Mouse (Mus musculus) stomach, embryonic 16.5 days (tissue): Measurements from ENCODE around the gene Map3k20. TPM values are rescaled to one million over a fixed set of nuclear protein-coding genes. Genes with fewer than 3 reads are reported as not detected.

Source experiments
- ATAC-seq: fragments of 200-750 bp; cut with Nextera tagmentation; 2 replicates; pipeline ENCODE4 v1.8.0; 2017; ENCODE audit warnings: moderate number of reproducible peaks, moderate TSS enrichment; ENCODE audit not compliant: insufficient read depth, low FRiP score
- H3K27ac ChIP-seq: fragments of 300-500 bp; sonication (generic); 2 replicates; pipeline ENCODE4 v1.5.1; 2014; ENCODE audit warnings: low read length
- H3K27me3 ChIP-seq: fragments of 300-500 bp; sonication (generic); 2 replicates; pipeline ENCODE4 v1.6.1; 2014; ENCODE audit warnings: low read length, control low read depth, mixed read lengths; ENCODE audit not compliant: control insufficient read depth, insufficient read depth
- H3K36me3 ChIP-seq: fragments of 300-500 bp; sonication (generic); 2 replicates; pipeline ENCODE4 v1.6.1; 2014; ENCODE audit warnings: low read length; ENCODE audit not compliant: control insufficient read depth, insufficient read depth
- H3K4me1 ChIP-seq: fragments of 300-500 bp; sonication (generic); 2 replicates; pipeline ENCODE4 v1.6.1; 2014; ENCODE audit warnings: low read length, control low read depth, mixed read lengths; ENCODE audit not compliant: control insufficient read depth, insufficient read depth
- H3K4me2 ChIP-seq: fragments of 300-500 bp; sonication (generic); 2 replicates; pipeline ENCODE4 v1.6.1; 2014; ENCODE audit warnings: low read depth, low read length, mixed read lengths
- H3K4me3 ChIP-seq: fragments of 300-500 bp; sonication (generic); replicated peaks from 2 replicates; pipeline ENCODE4 v1.5.1; 2014; ENCODE audit warnings: mild to moderate bottlenecking, low read length
- H3K9ac ChIP-seq: fragments of 300-500 bp; sonication (generic); 2 replicates; pipeline ENCODE4 v1.6.1; 2014; ENCODE audit warnings: low read length
- H3K9me3 ChIP-seq: fragments of 300-500 bp; sonication (generic); replicated peaks from 2 replicates; pipeline ENCODE4 v1.6.1; 2016; ENCODE audit warnings: low read length, control low read depth; ENCODE audit not compliant: control insufficient read depth
- WGBS: fragments of 180-500 bp; shearing (Covaris S2); extraction: QIAGEN DNeasy Blood & Tissue Kit; methylation state at CpG from one replicate; pipeline ENCODE4 v1.1.7; 2014; 5-methylcytosine and 5-hydroxymethylcytosine counted together
- polyA plus RNA-seq: library from polyadenylated mRNA; unstranded; fragments of >200 nt; fragmentation: Nextera tagmentation; extraction: Ambion mirVana; gene quantifications from 2 replicates; pipeline ENCODE4 v1.2.1, GENCODE M21; 2015

The Map3k20 gene
- polyA plus RNA-seq, 1 experiment from 2014 or later = 24.6 TPM

DNA sequence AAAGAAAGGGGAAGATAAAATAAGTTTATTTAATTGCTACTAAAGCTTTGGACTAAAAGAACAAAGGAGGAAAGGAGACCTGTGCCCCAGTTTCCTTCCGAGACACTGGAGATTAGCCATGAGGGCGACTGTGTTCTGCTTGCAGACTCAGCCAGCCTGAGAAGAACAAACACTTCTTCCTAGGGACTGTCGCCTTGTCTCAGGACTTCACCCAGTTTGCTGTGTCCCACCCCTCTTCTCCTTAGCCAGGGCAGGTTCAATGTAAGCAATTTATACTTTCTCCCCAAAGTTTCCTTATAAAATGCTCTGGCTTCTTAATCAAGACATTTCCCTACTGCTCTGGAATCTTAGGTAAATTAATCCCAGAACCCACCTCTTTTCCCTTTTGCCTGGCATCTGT lies 168.1 kb downstream of the Map3k20 start:
- no peaks in the 10 kb centered on the region for H3K9me3 ChIP-seq
- H3K4me2 ChIP-seq = no peak overlapping the region
- no peaks in the 10 kb centered on the region for H3K27me3 ChIP-seq
- WGBS = 36% methylated on average over 3 of the region's 3 CpGs
- ATAC-seq = no peak
- no peak overlapping the region for H3K9ac ChIP-seq
- H3K4me1 ChIP-seq = peaks cover 6% of the 10 kb centered on the region; the same call in 1 of the 2 replicates
- no peaks in the 10 kb centered on the region for H3K36me3 ChIP-seq
- no peak overlapping the region for H3K4me3 ChIP-seq
- H3K27ac ChIP-seq = no peak overlapping the region

GRCm38 (mm10) chr2:72456189-72456588 lies 170.8 kb downstream of the Map3k20 start:
- no peaks in the 10 kb centered on the region for H3K36me3 ChIP-seq
- H3K4me3 ChIP-seq = no peak overlapping the region
- H3K4me2 ChIP-seq = no peak overlapping the region
- H3K9ac ChIP-seq = no peak overlapping the region
- no peaks in the 10 kb centered on the region for H3K27me3 ChIP-seq
- no peak overlapping the region for H3K27ac ChIP-seq
- WGBS = 69% methylated on average over 1 of the region's 1 CpGs
- ATAC-seq = no peak
- no peaks in the 10 kb centered on the region for H3K9me3 ChIP-seq
- peaks cover 6% of the 10 kb centered on the region; the same call in 1 of the 2 replicates for H3K4me1 ChIP-seq

- no peaks in the 10 kb centered on the region for H3K27me3 ChIP-seq
- H3K4me1 ChIP-seq = 0 out of 2 replicates have a peak, but pooled peaks cover 5% of the 10 kb centered on the region
- 57% methylated on average over 7 of the region's 7 CpGs for WGBS
- H3K36me3 ChIP-seq = no peaks in the 10 kb centered on the region
- no peaks in the 10 kb centered on the region for H3K9me3 ChIP-seq
- ATAC-seq = no peak
- H3K4me3 ChIP-seq = no peak overlapping the region
- H3K4me2 ChIP-seq = no peak overlapping the region
- H3K9ac ChIP-seq = no peak overlapping the region
- no peak overlapping the region for H3K27ac ChIP-seq
Measured at GRCm38 (mm10) chr2:72464376-72465014, 179.1 kb downstream of the Map3k20 start.

GRCm38 (mm10) chr2:72467604-72468003 lies 182.2 kb downstream of the Map3k20 start:
- Histone ChIP-seq H3K4me2 (no peak overlapping the region), H3K27ac (no peak overlapping the region), H3K9ac (no peak overlapping the region), H3K36me3 (no peaks in the 10 kb centered on the region), H3K4me3 (no peak overlapping the region), H3K27me3 (no peaks in the 10 kb centered on the region), H3K9me3 (no peaks in the 10 kb centered on the region), H3K4me1 (0 out of 2 replicates have a peak, but pooled peaks cover 5% of the 10 kb centered on the region)
- ATAC-seq = no peak; the same call in 1 of the 2 replicates
- 57% methylated on average over 1 of the region's 1 CpGs for WGBS

- Histone ChIP-seq H3K4me2 (no peak overlapping the region), H3K4me1 (peaks cover 11% of the 10 kb centered on the region; the same call in 1 of the 2 replicates), H3K9ac (no peak overlapping the region), H3K36me3 (no peaks in the 10 kb centered on the region), H3K27me3 (no peaks in the 10 kb centered on the region), H3K27ac (no peak overlapping the region), H3K9me3 (no peaks in the 10 kb centered on the region), H3K4me3 (no peak overlapping the region)
- 61% methylated on average over 16 of the region's 16 CpGs for WGBS
- no peak for ATAC-seq
Measured at GRCm38 (mm10) chr2:72471415-72472070, 186.1 kb downstream of the Map3k20 start.

DNA sequence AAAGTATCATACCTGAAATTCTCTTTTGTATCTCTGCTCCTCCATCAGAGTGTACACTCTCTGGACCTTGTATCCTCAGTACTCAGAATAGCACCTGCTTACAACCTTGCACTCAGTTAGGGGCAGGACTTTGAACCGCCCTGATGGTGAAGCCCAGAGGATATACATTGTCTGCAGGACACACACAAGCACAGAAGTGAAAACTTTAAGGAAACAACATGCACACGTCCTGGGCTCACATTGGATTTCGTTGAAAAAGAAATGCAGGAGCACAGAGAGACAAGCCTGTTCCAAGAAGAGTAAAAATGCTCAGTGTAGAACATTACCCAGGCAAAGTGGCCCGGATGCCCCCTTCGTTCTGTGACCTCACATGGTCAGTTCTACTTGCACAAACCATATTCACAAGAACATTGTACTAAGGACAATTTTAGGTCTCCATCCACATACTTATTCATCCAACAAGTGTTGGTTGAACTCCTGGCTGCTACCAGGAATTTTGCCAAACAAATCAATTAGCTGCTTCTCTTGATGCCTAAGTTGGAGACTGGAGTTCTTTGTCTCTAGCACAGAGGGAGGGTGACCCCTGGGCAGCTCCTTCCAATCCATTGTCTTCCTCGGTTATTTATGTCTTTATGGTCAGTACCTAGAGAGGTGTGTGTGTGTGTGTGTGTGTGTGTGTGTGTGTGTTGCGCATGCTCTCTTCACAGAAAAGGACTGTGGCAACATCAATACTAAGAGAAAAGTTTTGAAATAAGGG lies 189.3 kb downstream of the Map3k20 start:
- Histone ChIP-seq H3K9ac (no peak overlapping the region), H3K4me1 (peaks cover 25% of the 10 kb centered on the region), H3K27ac (no peak overlapping the region), H3K4me3 (no peak overlapping the region), H3K36me3 (no peaks in the 10 kb centered on the region; the same call in 1 of the 2 replicates), H3K27me3 (no peaks in the 10 kb centered on the region), H3K9me3 (no peaks in the 10 kb centered on the region), H3K4me2 (peak overlapping the region; percentile 88)
- ATAC-seq = no peak
- WGBS = 39% methylated on average over 7 of the region's 7 CpGs

- Histone ChIP-seq H3K4me2 (peak overlapping the region; percentile 88), H3K27ac (peak overlapping the region; percentile 88), H3K36me3 (peaks cover 5% of the 10 kb centered on the region; the same call in 1 of the 2 replicates), H3K4me3 (peak overlapping the region; percentile 96), H3K27me3 (no peaks in the 10 kb centered on the region), H3K9me3 (no peaks in the 10 kb centered on the region), H3K4me1 (peaks cover 28% of the 10 kb centered on the region), H3K9ac (peak overlapping the region; percentile 90)
- ATAC-seq = no peak
- under 1% methylated on average over 7 of the region's 7 CpGs for WGBS
Measured at GRCm38 (mm10) chr2:72475423-72475796, 190.0 kb downstream of the Map3k20 start.

GRCm38 (mm10) chr2:72475797-72476485 lies 190.5 kb downstream of the Map3k20 start, which contains the start of gene Cdca7:
Cdca7 (plus strand) TSS chr2:72476159.
- under 1% methylated on average over 58 of the region's 58 CpGs for WGBS
- peak; percentile 92 for ATAC-seq
- H3K4me1 ChIP-seq = peaks cover 28% of the 10 kb centered on the region
- no peaks in the 10 kb centered on the region for H3K9me3 ChIP-seq
- H3K4me3 ChIP-seq = peak within 1 kb of the TSS; percentile 96
- H3K27ac ChIP-seq = peak within 1 kb of the TSS; percentile 88
- peaks cover 5% of the 10 kb centered on the region; the same call in 1 of the 2 replicates for H3K36me3 ChIP-seq
- peak within 1 kb of the TSS; percentile 90 for H3K9ac ChIP-seq
- H3K4me2 ChIP-seq = peak within 1 kb of the TSS; percentile 88
- no peaks in the 10 kb centered on the region for H3K27me3 ChIP-seq
